Mouse (Mus musculus) lung, postnatal 36 days (tissue): ENCODE data around the gene Ric8a.
"Not testable (repeated sequence)": the region's sequence is repeated elsewhere in the genome, so short reads cannot be mapped to it uniquely, and the experiment has no call there.

Source experiments
- DNase-seq: peaks from one replicate; pipeline ENCODE4 v3.0.0; 2022; ENCODE audit warnings: mixed read lengths

The Ric8a gene

DNA sequence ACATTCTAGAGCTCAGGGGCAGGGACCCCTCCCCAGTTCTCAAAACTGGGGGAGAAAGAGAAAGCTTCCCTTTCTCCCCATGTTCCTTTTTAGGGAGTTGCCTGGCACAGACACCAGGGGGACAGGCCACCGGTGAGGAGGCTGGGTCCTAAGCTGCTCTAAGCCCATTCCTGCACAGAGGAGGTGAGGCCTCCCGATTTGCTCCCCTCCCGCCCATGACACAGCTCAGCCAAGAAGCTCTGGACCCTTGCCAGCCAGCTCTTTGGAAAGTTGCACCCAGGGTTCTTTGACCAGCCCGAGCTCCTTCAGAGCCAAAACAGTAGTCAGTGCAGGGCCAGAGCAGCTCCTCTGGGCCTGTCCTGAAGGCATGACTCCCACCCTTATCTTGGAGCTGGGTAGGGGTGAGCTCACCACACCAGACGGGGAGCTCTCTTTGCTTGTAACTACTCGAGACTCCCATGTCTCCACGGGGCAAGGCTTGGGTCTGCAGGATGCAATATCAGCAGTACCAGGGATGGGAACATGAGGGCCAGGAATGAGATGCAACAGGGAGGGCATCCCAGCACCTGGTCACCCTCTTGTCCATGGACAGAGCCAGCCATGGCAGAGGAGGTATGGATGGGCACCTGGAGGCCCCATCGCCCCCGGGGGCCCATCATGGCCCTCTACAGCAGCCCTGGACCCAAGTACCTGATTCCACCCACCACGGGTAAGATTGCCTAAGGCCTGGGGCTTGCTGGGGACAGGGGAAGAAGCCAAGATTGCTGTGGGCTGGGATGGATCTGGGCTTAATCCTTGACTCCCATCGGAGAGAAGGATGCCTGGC is 8.8 kb upstream of the Ric8a start, which contains the start of gene Odf3:
Gene Odf3 (plus strand): TSS at position 51 of the 826 bp plus-strand sequence.
- peak; percentile 42 for DNase-seq

DNA sequence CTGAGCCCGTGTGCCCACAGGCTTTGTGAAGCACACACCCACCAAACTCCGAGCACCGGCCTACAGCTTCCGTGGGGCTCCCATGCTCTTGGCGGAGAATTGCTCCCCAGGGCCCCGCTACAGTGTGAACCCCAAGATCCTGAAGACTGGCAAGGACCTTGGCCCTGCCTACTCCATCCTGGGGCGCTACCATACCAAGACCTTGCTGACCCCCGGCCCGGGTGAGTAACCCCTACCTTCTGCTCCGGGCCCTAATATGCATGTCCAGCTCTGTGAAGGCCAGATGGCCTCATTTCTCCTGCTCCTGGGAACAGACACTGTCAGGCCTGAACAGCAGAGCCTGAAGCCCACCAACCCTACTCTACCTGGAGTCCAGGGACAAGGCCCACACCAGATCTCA is 8.2 kb upstream of the Ric8a start:
- no peak for DNase-seq

DNA sequence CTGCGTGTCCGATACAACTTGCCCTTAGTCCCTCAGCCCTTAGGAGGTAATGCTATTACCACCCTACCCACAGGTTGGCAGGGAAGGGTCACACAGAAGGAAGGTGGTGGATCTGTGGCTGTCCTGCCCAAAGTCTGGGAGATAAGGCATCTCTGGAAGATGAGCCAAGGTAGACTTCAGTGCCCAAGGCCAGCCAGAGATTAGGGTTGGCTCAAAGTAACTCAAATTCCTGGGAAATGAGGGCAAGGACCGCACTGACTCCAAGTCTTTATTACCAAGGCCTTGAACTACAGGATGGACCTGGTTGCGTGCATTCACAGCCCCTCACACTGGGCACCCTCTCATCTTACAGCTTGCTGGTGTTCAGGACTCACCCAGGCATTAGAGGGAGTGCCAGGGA is 4.8 kb upstream of the Ric8a start:
- no peak for DNase-seq

DNA sequence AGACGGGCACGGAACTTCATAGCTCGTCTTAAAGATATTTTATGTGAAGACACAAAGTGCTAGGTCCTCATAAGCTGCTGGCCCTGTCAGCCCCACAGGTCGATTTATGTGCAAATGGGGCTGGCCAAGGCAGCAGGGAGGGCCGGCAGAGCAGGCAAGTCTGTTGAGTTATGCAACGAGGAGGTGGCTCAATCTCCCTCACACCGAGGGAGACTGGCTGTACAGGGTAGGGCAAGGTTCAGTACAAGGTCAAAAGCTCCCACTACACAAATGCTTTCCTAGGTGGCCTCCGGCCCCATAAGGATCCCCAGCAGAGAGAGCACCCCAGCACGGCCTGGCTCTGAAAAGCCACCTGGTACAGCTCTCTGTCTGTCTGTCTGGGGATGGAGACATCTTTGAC is 3.4 kb upstream of the Ric8a start:
- no peak for DNase-seq

DNA sequence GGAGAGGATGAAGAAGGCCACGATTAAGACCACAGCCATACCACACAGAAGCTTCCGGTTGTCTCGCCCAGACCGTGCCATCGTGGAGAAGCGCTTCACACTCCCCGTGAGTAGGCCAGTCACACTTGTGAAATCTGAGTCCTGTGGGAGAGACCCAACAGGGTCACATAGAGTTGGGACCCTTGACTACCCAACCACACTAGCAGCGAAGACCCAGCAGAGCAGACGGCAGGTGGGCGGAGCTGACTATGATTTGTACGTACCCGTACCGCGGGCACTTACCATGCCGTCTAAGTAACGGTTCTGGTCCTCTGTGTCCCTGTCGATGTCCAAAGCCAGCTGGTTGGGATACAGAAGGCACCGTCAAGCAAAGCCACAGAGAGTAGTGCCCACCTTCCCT is 2.3 kb upstream of the Ric8a start:
- DNase-seq: no peak

DNA sequence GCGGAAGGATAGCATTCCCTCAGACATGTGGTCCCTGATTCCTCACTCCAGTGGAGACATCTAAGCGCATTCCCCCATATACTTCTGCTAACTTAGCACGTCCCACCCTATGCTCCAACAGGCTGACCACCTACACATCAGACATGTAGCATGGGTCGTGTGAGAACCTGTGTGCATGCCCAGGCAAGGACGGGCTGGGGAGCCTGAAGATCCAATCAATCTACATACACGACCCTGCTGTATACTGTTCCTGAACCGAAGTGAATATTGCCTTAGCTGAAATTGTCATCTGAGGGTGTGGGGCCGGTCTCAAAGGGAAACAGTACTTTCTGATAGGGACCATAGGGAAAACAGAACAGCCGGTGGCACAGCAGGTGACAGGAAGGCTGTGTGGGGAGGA is 1.6 kb upstream of the Ric8a start:
- no peak for DNase-seq

DNA sequence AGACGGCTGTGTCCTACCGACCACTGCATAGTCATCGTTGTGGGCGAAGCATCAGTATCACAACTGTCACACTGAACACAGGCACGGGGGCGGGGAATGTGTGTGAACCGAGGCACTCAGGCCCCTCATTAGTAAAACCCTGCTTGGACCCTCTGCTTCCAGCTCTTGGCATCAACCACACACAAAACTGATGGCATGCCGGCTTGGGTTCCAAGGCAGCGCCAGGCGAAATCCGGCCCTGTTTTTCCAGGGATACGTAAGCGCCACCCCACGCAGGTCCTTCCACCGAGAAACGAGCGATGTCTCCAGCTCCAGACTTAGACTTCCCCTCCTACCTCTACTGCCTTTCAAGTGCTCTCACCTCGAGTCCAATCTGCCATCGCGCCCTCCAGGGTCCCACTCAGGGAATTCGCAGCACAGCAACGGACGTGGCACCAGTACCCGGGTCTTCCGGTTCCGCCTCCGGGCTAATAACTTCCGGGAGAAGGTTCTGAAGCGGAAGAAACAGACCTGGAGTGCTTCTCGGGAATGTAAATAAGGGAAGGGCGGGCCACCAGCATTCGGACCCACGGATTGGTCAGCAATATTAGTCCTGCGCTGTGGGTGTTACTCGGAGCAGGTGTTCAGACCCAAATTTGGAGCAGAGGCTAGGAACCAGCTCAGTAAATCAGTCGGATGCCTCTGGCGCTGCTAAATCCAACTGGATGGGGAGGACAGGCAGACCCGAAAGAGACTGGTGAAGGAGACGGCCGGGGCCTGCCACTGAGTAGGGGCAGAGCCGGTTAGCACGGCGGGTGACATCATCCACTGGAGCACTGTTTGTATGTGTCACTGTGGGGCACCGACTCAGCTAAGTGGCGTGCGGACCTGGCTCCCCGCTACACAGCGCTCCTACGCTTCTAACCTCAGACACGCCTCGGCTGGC is 635 bp upstream of the Ric8a start, which contains the start of gene Gm45785:
Gene Gm45785 (minus strand): TSS at position 472 of the 925 bp plus-strand sequence.
- peak; percentile 96 for DNase-seq

DNA sequence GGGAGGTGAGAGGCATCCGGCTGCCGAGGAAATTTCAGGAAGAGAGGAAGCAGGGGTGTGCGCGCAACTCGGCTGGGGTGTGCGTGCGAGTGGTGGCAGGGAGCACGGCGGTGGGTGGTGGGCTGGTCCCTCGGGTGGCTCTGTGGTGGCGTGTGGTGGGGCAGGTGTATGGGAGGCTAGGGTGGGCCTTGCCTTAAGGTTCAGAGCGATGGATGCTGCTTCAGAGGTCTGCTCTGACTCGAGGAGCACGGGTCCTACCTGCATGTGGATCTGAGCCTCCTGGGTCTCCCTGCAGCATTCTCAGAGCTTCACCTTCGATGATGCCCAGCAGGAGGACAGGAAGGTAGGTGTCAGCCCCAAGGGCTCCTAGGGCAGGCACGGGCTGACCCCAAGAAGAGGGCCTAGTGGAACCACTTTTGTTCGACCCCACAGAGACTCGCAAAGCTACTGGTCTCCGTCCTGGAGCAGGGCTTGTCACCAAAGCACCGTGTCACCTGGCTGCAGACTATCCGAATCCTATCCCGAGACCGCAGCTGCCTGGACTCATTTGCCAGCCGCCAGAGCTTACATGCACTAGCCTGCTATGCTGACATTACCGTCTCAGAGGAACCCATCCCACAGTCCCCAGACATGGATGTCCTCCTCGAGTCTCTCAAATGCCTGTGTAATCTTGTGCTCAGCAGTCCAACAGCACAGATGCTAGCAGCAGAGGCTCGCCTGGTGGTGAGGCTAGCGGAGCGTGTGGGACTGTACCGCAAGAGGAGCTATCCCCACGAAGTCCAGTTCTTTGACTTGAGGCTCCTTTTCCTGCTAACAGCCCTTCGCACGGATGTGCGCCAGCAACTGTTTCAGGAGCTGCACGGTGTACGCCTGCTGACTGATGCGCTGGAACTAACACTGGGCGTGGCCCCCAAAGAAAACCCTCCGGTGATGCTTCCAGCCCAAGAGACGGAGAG is 1.1 kb downstream of the Ric8a start, which contains the start of gene Bet1l:
Gene Bet1l (minus strand): TSS at position 28 of the 956 bp plus-strand sequence.
- no peak for DNase-seq

DNA sequence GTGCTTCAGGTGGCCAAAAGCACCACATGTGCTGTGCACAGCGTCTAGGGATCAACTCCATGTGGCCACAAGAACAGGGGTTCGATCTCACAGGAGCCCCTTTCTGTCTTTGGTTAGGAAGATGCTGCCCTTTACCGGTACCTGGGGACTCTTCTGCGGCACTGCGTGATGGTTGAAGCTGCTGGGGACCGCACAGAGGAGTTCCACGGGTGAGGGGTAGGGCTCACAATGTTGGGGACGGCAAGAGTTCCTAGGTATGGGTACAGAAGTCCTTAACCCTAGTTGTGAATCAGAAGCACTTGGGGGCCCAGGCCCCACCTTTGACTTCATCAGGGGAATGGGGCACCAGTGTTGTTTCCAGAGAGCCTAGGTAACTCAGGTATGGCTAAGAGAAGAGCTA is 2.0 kb downstream of the Ric8a start:
- no peak for DNase-seq

DNA sequence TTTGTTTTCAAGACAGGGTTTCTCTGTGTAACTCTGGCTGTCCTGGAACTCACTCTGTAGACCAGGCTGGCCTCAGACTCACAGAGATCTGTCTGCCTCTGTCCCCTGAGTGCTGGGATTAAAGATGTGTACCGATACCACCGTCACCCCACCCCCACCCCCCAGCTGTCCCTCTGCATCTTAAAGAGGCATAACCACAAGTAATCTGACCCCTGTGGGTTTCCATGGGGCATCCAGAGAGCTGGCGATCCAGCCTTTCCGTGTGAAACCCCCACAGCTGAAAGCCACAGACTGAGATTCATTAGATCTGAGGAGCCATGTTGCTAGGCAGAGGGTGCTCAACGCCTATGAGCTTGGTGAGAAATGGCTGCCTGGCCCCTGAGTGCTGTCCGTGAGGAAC is 3.2 kb downstream of the Ric8a start:
- no peak for DNase-seq

DNA sequence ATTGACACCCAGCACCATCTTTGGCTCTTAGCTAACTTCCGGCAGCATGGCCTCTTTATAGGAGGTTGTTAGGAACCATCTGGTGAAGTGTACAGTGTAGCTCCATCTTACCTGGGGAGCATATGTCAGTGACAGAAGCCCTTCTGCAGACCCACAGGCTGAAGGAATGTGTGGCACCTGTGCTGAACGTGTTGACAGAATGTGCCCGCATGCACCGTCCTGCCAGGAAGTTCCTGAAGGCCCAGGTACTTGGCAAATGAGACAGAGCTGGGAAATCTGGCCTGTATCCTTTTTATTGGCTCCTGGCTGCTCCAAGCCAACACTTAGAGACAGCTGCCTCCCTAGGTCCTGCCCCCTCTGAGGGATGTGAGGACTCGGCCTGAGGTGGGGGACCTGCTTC is 4.0 kb downstream of the Ric8a start:
- DNase-seq: no peak

DNA sequence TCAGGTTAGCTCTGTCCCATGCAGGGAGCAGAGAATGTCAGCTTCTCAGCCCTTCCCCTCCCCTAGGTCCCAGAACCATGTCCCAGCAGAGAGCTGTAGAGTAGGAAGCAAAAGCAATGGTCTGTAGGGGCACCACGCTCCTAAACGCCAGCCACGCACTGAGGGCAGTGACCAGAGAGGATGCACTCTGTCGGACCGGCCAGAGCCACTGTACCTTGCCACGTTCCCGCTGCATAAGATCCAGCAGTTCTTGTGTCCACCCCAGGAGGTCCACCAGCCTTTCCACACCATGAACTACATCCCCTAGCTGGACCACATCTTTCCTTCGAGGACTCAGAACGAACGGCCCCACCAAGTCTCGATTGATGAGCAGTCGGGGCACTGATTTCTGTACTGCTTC is 8.0 kb downstream of the Ric8a start:
- no peak for DNase-seq

DNA sequence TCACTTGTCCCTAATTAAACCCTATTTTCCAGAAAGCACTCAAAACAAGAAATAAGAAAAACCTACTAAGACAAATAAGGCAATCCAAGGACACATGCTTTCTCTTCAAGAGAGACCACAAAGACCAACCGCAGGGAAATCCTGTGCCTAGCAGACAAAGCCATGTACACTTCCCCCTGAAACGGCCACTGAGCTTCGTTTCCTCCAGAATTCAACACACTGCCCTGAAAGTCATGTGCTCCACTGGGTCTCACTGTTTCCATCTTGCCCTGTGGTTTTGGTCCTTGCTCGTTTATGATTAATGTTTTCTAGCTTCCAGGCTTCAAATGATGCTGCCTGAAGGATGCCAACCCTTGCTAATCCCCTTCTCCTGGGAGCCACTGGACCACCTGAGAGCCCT is 17.5 kb downstream of the Ric8a start:
- DNase-seq: peak; percentile 46

DNA sequence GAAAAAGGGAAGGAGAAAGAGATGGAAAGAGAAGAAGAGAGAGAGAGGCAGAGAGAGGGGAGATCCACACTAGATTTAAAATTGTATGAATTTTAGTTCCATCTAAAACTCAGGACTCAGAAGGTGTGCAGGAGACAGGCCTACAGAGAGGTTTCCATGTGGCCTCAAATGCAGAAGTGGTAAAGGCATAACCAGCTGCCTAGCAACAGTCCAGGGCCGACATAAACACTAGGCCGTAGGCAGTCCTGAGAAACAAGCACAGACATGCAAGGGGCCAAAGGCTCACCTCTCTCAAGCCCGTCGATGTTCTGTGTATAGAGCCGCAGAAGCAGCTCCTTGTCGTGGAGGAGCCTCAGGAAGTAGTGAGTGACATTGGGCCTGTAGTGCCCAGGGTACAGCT is 20.6 kb downstream of the Ric8a start:
- peak; percentile 55 for DNase-seq

DNA sequence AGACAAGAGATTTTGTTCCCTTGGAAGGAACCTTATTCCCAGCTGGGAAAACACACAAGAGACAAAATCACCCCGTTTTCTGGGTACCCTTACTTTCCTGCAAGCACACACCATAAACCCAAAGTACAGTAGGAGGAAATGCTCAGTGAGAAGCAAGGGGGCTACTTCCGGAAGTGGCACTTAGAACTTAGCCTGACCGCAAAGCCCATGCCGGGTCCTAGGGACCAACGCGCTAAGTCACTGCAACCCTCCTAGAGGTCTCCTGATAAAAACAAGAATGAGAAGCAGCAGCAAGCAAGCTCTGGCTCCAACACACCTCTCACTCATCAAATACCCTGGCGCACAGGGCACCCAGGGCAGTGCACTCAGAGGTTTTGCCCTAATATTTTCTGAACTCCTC is 22.6 kb downstream of the Ric8a start:
- DNase-seq: no peak

DNA sequence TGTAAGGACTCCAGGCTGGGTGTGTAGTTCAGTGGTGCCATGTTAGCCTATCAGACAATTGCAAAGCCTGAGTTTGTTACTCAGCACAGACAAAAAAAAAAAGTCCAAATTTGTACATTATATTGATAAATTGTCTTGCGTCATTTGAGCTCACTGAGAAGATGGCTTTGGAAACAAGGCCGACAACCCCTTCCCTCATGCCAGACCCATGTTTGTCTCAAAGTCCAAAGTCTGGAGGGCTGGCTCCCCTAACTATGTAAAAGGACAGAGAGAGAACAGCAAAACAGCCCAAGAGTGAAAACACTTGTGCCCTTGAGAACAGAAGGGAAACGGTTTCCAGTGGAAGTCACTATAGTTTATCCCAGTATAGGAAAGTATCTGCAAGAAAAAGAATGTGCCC is 23.7 kb downstream of the Ric8a start:
- no peak for DNase-seq

DNA sequence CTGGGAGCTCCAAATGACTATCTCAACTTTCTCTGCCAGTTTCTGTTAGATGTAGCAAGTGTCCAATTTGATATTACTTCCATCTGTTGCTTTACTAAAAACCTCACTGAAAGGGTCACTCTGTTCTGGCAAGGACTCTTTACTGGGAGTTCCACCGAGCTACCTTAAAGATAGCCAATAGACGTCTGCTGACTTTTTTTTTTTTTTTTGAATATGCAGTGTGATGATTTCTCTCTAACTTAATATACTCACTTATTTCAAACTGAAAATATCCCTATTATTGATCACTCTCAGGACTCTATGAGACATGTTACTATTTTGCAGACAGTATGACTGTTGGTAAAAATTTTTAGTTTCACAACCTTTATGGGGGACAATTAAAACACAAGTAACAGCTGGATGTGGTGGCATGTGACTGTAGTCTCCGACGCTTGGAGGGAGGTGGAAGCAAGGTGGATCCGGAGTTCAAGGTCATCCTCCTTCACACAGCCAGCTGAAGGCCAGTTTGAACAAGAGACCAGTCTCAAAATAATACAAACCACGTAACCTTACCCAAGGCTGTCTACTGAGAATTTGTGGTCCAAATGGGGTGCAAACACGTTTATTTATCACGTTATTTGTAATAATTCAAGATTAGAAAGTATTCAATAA is 24.2 kb downstream of the Ric8a start:
- no peak for DNase-seq

DNA sequence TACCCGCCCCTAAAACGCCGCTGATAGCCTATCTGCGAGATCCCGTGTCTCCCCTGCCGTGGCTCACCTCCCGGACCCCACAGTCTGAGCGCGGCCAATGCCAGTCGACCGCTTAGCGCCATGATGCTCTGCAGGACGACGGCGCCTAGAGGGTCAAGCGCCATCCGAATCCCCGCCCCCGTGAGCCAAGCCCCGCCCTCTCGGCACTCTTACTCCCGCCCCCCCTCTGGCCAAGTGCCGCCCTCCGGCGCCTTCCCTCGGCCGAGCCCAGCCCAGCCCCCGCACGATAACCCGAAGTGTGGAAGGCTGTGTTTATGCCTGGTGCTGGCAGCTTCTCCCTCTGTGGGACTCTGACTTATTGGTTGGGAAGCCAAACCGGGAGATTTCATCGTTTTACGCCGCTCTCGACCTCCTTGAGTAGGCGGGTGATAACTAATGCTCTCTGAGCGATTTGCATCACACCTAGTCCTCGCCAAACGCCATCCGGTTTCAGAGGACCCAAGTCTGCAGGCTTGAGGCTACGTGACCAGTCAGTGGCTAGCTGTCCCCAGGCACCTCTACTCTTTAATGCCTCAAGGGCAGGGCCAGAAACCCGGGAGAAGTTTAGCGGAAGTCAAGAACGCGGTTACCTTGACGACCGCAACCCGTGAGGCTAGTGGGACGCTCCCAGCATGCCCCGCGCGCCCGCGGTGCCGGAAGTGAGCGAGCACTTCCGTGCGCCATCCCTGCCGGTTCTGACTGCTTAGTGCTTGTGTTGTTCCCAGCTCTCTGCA is 25.1 kb downstream of the Ric8a start, which contains the start of the genes Psmd13 and Sirt3:
Gene Psmd13 (plus strand): TSS at position 273 of the 773 bp plus-strand sequence.
Gene Sirt3 (minus strand): TSS at position 614 of the 773 bp plus-strand sequence.
- DNase-seq: peak; percentile 98

DNA sequence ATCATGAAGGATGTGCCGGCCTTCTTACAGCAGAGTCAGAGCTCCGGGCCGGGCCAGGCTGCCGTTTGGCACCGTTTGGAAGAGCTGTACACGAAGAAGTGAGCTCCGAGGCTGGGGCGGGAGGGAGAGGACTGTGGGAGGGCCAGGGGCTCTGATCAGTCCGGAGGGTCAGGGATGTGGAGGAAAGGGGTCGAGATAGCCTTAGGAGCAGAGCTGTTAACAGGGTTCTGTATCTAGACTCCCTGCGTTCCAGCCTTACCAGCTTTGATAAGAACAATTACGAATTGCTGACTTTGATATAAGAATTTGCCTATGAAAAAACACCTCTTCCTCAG is 25.7 kb downstream of the Ric8a start:
- no peak for DNase-seq

DNA sequence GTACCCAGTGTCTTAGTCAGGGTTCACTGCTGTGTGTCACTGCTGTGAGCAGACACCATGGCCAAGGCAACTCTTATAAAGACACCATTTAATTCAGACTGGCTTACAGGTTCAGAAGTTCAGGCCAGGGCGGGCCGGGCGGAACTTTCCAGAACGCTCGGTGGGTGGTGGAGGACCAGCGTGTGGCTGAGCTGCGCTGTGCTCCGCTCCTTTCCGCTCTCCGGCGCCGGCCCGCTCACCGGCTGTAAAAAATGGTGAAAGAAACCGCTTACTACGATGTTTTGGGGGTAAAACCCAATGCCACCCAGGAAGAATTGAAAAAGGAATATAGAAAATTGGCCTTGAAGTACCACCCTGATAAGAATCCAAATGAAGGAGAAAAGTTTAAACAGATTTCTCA is 33.9 kb downstream of the Ric8a start:
- DNase-seq: not testable (repeated sequence)

DNA sequence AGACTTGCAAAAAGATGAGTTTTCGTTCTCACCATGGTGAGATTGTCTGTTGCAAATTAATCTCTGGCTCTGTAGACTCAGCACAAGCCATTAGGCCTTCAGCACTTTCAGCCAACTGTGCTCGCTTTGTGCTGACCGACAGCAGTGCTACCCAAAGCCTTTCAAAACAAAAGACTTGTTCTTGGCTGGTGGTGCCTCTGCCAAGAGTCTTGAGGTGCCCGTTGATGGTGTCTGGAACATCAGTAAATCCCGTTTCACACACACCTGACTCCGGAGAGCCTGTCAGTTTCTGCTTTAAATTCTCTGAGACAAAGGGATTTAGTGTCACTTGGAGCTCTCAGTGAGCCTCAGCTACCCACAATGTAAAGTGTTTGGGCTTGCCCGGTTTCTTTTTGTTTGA is 37.3 kb downstream of the Ric8a start:
- DNase-seq: no peak
